Comparison of ENCODE assay signal across 8 mouse cellular contexts in the genomic region with DNA sequence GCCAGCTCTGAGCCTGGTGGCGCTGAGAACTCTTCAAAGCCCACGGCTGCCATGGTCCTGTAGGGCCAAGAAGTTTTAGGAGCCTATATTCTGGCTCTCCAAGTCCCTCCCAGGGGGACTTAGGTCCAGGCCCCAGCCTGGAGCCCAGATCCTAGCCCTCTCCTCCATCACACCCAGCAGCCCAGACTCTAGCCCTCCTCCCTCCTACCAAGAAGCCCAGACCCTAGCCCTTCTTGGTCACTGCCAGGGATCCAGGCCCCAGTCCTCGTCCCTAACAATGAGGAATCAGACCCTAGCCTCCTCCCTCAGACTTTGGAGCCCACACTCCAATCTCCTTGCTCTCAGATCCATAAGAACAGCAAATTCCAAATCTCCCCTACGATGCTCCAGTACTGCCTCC. TPM values are rescaled to one million over a fixed set of nuclear protein-coding genes. Genes with fewer than 3 reads are reported as not detected.
A peak's percentile ranks its signal among the peaks of the same experiment; 100 is the strongest.
DNase-seq lines count a peak whose midpoint lies in the region; ATAC-seq and TF ChIP-seq lines count a peak whose summit lies in the region.

No protein-coding gene starts in this region.

- no peak for DNase-seq in heart, embryonic 10.5 days (ENCODE audit: low spot score)
- no peak for DNase-seq in heart, postnatal 4 days
- no peak for DNase-seq in ES-E14 (ENCODE audit: low read depth, low spot score)
- no peak for DNase-seq in forebrain, postnatal 0 days
- DNase-seq in liver, postnatal 0 days = no peak
- DNase-seq in frontal cortex, postnatal 14 days (ENCODE audit: low spot score in 2 of 2) = no peak
- DNase-seq in frontal cortex, adult 2 months (ENCODE audit: extremely low spot score in 1 of 2, low spot score in 1 of 2) = no peak
- DNase-seq in left cerebral cortex, postnatal 25 days (ENCODE audit: low spot score in 2 of 2) = no peak

- 0 out of 2 replicates have a peak, but pooled peaks have one; percentile 4 for ATAC-seq in forebrain, postnatal 0 days
- ATAC-seq in liver, postnatal 0 days = peak; percentile 6; the same call in 1 of the 2 replicates

- WGBS in heart, embryonic 10.5 days = 28% methylated on average over 4 of the region's 4 CpGs
- 38% methylated on average over 4 of the region's 4 CpGs for WGBS in forebrain, postnatal 0 days
- WGBS in liver, postnatal 0 days (ENCODE audit: insufficient replicate concordance) = 35% methylated on average over 4 of the region's 4 CpGs

- in situ Hi-C loops in ES-E14 (cut with MboI; ENCODE audit: low sequenced_read_pairs in 2 of 2, unreplicated experiment in 2 of 2) = no loop called here

- TF ChIP-seq CTCF in forebrain, postnatal 0 days (IDR thresholded peaks at IDR 0.05; ENCODE audit: low read depth) = no peak
- TF ChIP-seq CTCF in liver, postnatal 0 days (IDR thresholded peaks at IDR 0.05; ENCODE audit: low read depth) = no peak

- intact Hi-C loops in left cerebral cortex, postnatal 25 days (cut with DNase I) = loop anchor here (1.0 kb wide), 1 partner anchor 12 kb away; a partner anchor contains a TSS

- no peaks in the 10 kb centered on the region for H3K27me3 ChIP-seq in heart, embryonic 10.5 days (ENCODE audit: insufficient read depth, poor library complexity, severe bottlenecking)
- H3K27me3 ChIP-seq in forebrain, postnatal 0 days (ENCODE audit: insufficient read depth, low read length) = no peaks in the 10 kb centered on the region
- H3K27me3 ChIP-seq in liver, postnatal 0 days (ENCODE audit: insufficient read depth, low read length) = no peaks in the 10 kb centered on the region

- peak overlapping the region; percentile 89 for H3K9ac ChIP-seq in ES-E14 (ENCODE audit: insufficient read depth, low read depth, low read length, poor library complexity, severe bottlenecking)
- peak overlapping the region; percentile 65 for H3K9ac ChIP-seq in forebrain, postnatal 0 days
- peak overlapping the region; percentile 77 for H3K9ac ChIP-seq in liver, postnatal 0 days (replicated peaks)

- no peak for TF ChIP-seq EP300 in liver, postnatal 0 days (IDR thresholded peaks at IDR 0.05; ENCODE audit: low read depth)

- H3K27ac ChIP-seq in heart, embryonic 10.5 days = peak overlapping the region; percentile 91
- H3K27ac ChIP-seq in ES-E14 (ENCODE audit: insufficient read depth, low read depth, low read length, poor library complexity, severe bottlenecking) = no peak overlapping the region
- H3K27ac ChIP-seq in forebrain, postnatal 0 days (ENCODE audit: low read depth, low read length) = peak overlapping the region; percentile 86
- H3K27ac ChIP-seq in liver, postnatal 0 days (ENCODE audit: low read depth) = peak overlapping the region; percentile 93

- peak overlapping the region; percentile 92 for H3K4me2 ChIP-seq in forebrain, postnatal 0 days (ENCODE audit: low read depth)
- peak overlapping the region; percentile 83 for H3K4me2 ChIP-seq in liver, postnatal 0 days (ENCODE audit: low read depth, low read length)

- H3K4me3 ChIP-seq in heart, embryonic 10.5 days = peak overlapping the region; percentile 78
- H3K4me3 ChIP-seq in ES-E14 (ENCODE audit: insufficient read depth in 1 of 2, low read depth in 1 of 2, low read length in 2 of 2, poor library complexity in 1 of 2, severe bottlenecking in 1 of 2) = peak overlapping the region; percentile 87 to 96
- H3K4me3 ChIP-seq in forebrain, postnatal 0 days (ENCODE audit: low read depth, low read length) = peak overlapping the region; percentile 65
- peak overlapping the region; percentile 73 for H3K4me3 ChIP-seq in liver, postnatal 0 days (ENCODE audit: low read depth, low read length)

- H3K4me1 ChIP-seq in heart, embryonic 10.5 days = peaks cover 18% of the 10 kb centered on the region
- no peaks in the 10 kb centered on the region for H3K4me1 ChIP-seq in ES-E14 (ENCODE audit: control insufficient read depth in 2 of 2, insufficient read depth in 2 of 2, low read length in 2 of 2, poor library complexity in 1 of 2)
- H3K4me1 ChIP-seq in forebrain, postnatal 0 days (ENCODE audit: insufficient read depth) = peaks cover 10% of the 10 kb centered on the region; the same call in 1 of the 2 replicates
- H3K4me1 ChIP-seq in liver, postnatal 0 days (ENCODE audit: insufficient read depth) = peaks cover 14% of the 10 kb centered on the region

- no peaks in the 10 kb centered on the region for H3K9me3 ChIP-seq in heart, embryonic 10.5 days
- H3K9me3 ChIP-seq in ES-E14 (ENCODE audit: control insufficient read depth, insufficient read depth, low read depth, low read length) = no peaks in the 10 kb centered on the region
- no peaks in the 10 kb centered on the region for H3K9me3 ChIP-seq in forebrain, postnatal 0 days (ENCODE audit: low read length)
- no peaks in the 10 kb centered on the region for H3K9me3 ChIP-seq in liver, postnatal 0 days (ENCODE audit: low read length)

- H3K36me3 ChIP-seq in heart, embryonic 10.5 days = peaks cover 47% of the 10 kb centered on the region
- H3K36me3 ChIP-seq in ES-E14 (ENCODE audit: control insufficient read depth, insufficient read depth, low read length, poor library complexity, severe bottlenecking) = peaks cover 28% of the 10 kb centered on the region
- H3K36me3 ChIP-seq in forebrain, postnatal 0 days (ENCODE audit: insufficient read depth) = peaks cover 26% of the 10 kb centered on the region; the same call in 1 of the 2 replicates
- peaks cover 19% of the 10 kb centered on the region for H3K36me3 ChIP-seq in liver, postnatal 0 days (replicated peaks; ENCODE audit: insufficient read depth, low read length)

TF ChIP-seq in ES-E14, 5 proteins besides CTCF, POLR2A, EP300 and RAD21:
- no peak for TF ChIP-seq CHD2 (IDR thresholded peaks at IDR 0.05; ENCODE audit: low read depth, low read length)
- no peak for TF ChIP-seq HCFC1 (IDR thresholded peaks at IDR 0.05; ENCODE audit: borderline replicate concordance, insufficient read depth, low read length)
- no peak for TF ChIP-seq ZNF384 (IDR thresholded peaks at IDR 0.05; ENCODE audit: low read depth, low read length)
- no peak for TF ChIP-seq ZC3H11A (IDR thresholded peaks at IDR 0.05; ENCODE audit: borderline replicate concordance, low read depth, low read length)
- no peak for TF ChIP-seq MAFK (IDR thresholded peaks at IDR 0.05; ENCODE audit: insufficient read depth, low read depth, low read length)

RNA-seq across cellular contexts. Expression of a gene that starts 0.7 kb away (rescaled TPM):
- 19.4 and 34.5 TPM in 2 replicates for polyA plus RNA-seq in heart, embryonic 10.5 days (2016; fragmentation: Nextera tagmentation; extraction: Ambion mirVana)
- 10 to 100 TPM; 18.0 to 23.0 TPM for total RNA-seq in heart, postnatal 4 days (2021)
- total RNA-seq in ES-E14 (2012; rRNA removed) = 25.4 and 29.1 TPM in 2 replicates
- total RNA-seq in forebrain, postnatal 0 days (2014; rRNA removed) = 27.1 and 37.5 TPM in 2 replicates
- 34.2 and 39.3 TPM in 2 replicates for polyA plus RNA-seq in forebrain, postnatal 0 days (2015; fragmentation: Nextera tagmentation; extraction: Ambion mirVana)
- polyA plus RNA-seq in liver, postnatal 0 days (2015; fragmentation: Nextera tagmentation; extraction: Ambion mirVana) = 8.8 and 9.8 TPM in 2 replicates
- polyA plus RNA-seq in frontal cortex, adult 2 months (2012; rRNA removed) = 38.1 and 43.3 TPM in 2 replicates
- total RNA-seq in left cerebral cortex, postnatal 25 days (2021) = 10 to 100 TPM; 40.6 to 45.0 TPM

RNA-seq across cellular contexts. Expression of a gene that starts 0.8 kb away (rescaled TPM):
- polyA plus RNA-seq in heart, embryonic 10.5 days (2016; fragmentation: Nextera tagmentation; extraction: Ambion mirVana) = 90.1 and 121 TPM in 2 replicates
- total RNA-seq in heart, postnatal 4 days (2021) = 10 to 100 TPM; 37.5 to 40.3 TPM
- 109 and 137 TPM in 2 replicates for total RNA-seq in ES-E14 (2012; rRNA removed)
- total RNA-seq in forebrain, postnatal 0 days (2014; rRNA removed) = 62.6 and 63.5 TPM in 2 replicates
- 66.3 and 77.8 TPM in 2 replicates for polyA plus RNA-seq in forebrain, postnatal 0 days (2015; fragmentation: Nextera tagmentation; extraction: Ambion mirVana)
- polyA plus RNA-seq in liver, postnatal 0 days (2015; fragmentation: Nextera tagmentation; extraction: Ambion mirVana) = 20.8 and 24.9 TPM in 2 replicates
- polyA plus RNA-seq in frontal cortex, adult 2 months (2012; rRNA removed) = 59.0 and 68.2 TPM in 2 replicates
- 10 to 100 TPM; 45.4 to 46.2 TPM for total RNA-seq in left cerebral cortex, postnatal 25 days (2021)

RNA-seq across cellular contexts. Expression of a gene that starts 11.9 kb away (rescaled TPM):
- polyA plus RNA-seq in heart, embryonic 10.5 days (2016; fragmentation: Nextera tagmentation; extraction: Ambion mirVana) = 486 and 602 TPM in 2 replicates
- 1,000 to 10,000 TPM; 1,232 to 1,303 TPM for total RNA-seq in heart, postnatal 4 days (2021)
- total RNA-seq in ES-E14 (2012; rRNA removed) = 236 and 303 TPM in 2 replicates
- total RNA-seq in forebrain, postnatal 0 days (2014; rRNA removed) = 191 and 258 TPM in 2 replicates
- 464 and 597 TPM in 2 replicates for polyA plus RNA-seq in forebrain, postnatal 0 days (2015; fragmentation: Nextera tagmentation; extraction: Ambion mirVana)
- polyA plus RNA-seq in liver, postnatal 0 days (2015; fragmentation: Nextera tagmentation; extraction: Ambion mirVana) = 385 and 415 TPM in 2 replicates
- 302 and 306 TPM in 2 replicates for polyA plus RNA-seq in frontal cortex, adult 2 months (2012; rRNA removed)
- 100 to 1,000 TPM; 542 to 549 TPM for total RNA-seq in left cerebral cortex, postnatal 25 days (2021)

RNA-seq across cellular contexts. Expression of a gene that starts 13.1 kb away (rescaled TPM):
- 0.16 and 0.27 TPM in 2 replicates for polyA plus RNA-seq in heart, embryonic 10.5 days (2016; fragmentation: Nextera tagmentation; extraction: Ambion mirVana)
- under 1 TPM; 0.52 to 0.81 TPM for total RNA-seq in heart, postnatal 4 days (2021)
- total RNA-seq in ES-E14 (2012; rRNA removed) = 0.13 and 0.26 TPM in 2 replicates
- total RNA-seq in forebrain, postnatal 0 days (2014; rRNA removed) = 0.43 and 0.69 TPM in 2 replicates
- 0.42 and 0.48 TPM in 2 replicates for polyA plus RNA-seq in forebrain, postnatal 0 days (2015; fragmentation: Nextera tagmentation; extraction: Ambion mirVana)
- 0.12 TPM in 1 of 2 replicates, not detected in the other for polyA plus RNA-seq in liver, postnatal 0 days (2015; fragmentation: Nextera tagmentation; extraction: Ambion mirVana)
- 4.9 and 5.5 TPM in 2 replicates for polyA plus RNA-seq in frontal cortex, adult 2 months (2012; rRNA removed)
- total RNA-seq in left cerebral cortex, postnatal 25 days (2021) = 1 to 10 TPM in 1 of 2 experiments, under 1 TPM in 1; 0.66 to 1.1 TPM

RNA-seq across cellular contexts. Expression of a gene that starts 16.0 kb away (rescaled TPM):
- 40.7 and 56.4 TPM in 2 replicates for polyA plus RNA-seq in heart, embryonic 10.5 days (2016; fragmentation: Nextera tagmentation; extraction: Ambion mirVana)
- 10 to 100 TPM; 37.9 to 38.3 TPM for total RNA-seq in heart, postnatal 4 days (2021)
- 47.3 and 54.4 TPM in 2 replicates for total RNA-seq in ES-E14 (2012; rRNA removed)
- total RNA-seq in forebrain, postnatal 0 days (2014; rRNA removed) = 13.1 and 19.8 TPM in 2 replicates
- polyA plus RNA-seq in forebrain, postnatal 0 days (2015; fragmentation: Nextera tagmentation; extraction: Ambion mirVana) = 26.7 and 35.4 TPM in 2 replicates
- polyA plus RNA-seq in liver, postnatal 0 days (2015; fragmentation: Nextera tagmentation; extraction: Ambion mirVana) = 12.9 and 13.7 TPM in 2 replicates
- 49.5 and 63.6 TPM in 2 replicates for polyA plus RNA-seq in frontal cortex, adult 2 months (2012; rRNA removed)
- 10 to 100 TPM; 53.1 to 58.1 TPM for total RNA-seq in left cerebral cortex, postnatal 25 days (2021)
